Mouse (Mus musculus) gastrocnemius, postnatal 25 days (tissue): ENCODE measurements around the gene Spata5. TPM values are rescaled to one million over a fixed set of nuclear protein-coding genes. Genes with fewer than 3 reads are reported as not detected.

ENCODE experiments used
- DNase-seq: peaks from one replicate; pipeline ENCODE4 v3.0.0; 2022
- total RNA-seq, 2 experiments: library from RNA; stranded (reverse); gene quantifications; 1 replicate in 1 of 2; 2 replicates in 1 of 2; pipeline ENCODE4 v1.2.3; 2021

Gene Spata5
- total RNA-seq, 2 experiments from 2014 or later = 7.7 to 10.0 TPM

DNA sequence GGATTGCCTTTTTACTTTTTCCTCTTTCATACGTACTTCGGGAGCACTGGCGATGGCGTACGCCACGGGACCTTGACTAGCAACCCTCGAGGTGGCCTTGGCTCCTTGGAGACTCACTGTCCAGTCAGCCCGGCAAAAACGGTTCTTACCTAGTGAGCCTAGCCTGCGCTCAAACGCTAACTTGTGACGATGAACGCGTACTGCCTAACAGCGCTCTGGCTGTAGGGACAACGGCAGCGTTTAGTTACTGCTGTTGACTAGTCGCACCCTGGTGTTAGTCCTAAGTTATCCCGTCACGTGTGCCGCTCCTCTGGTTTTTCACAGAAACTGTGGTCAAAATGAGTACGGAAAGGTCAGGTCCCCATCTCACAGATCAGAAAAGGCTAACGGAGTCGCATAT, 945 bp downstream of the Spata5 start:
- DNase-seq = no peak

DNA sequence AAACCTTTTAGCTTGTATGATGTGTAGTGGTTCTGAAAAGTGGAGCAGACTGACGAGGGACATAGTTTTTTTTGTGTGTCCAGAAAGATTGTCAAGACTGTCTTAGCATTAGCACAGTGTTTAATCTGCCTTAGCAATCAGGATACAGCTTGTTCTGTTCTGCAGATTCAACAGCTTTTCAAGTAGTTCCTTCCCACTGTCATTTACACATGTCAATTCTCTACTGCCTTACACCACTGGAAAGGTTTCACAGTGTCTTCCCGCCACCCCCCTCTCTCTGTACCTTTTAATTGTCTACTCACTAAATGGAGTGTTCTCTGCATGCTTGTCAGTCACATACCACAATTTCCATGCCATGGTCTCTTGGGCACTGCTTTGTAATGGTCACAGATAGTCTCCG, 1.5 kb downstream of the Spata5 start:
- DNase-seq = no peak

DNA sequence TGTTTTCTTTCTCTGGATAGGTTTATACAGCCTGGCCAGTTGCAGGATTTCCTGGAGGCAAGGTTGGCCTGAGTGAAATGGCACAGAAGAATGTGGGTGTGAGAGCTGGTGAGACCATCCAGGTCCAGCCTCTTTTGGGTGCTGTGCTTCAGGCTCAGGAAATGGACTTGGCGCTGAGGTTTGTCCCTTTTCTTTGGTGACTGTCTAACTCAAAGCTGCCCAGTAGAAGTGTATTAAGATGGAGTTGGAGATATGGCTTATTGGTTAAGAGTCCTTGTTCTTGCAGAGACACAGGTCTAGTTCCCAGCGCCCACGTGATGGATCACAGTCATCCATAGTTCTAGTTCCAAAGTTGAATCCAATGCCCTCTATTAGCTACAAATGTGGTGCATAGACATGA, 6.4 kb downstream of the Spata5 start:
- DNase-seq = no peak

DNA sequence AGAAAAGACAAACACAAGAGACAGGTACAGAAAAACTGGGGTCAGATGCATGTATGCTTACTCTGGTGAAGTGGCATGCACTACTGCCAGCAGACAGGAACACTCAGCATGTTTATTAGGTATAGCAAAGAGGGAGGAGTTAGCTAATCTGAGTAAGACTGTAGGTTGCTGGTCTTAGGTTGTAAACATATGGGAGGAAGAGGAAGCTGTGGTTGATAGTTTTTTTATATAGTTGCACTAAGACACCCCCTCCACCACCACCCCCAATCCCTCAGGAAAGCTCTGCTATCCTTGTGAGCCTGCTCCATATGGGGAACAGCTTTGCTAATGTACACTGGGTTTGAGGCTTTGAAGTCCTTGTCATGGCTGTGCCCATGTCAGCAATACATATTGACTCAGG, 10.7 kb downstream of the Spata5 start:
- no peak for DNase-seq

DNA sequence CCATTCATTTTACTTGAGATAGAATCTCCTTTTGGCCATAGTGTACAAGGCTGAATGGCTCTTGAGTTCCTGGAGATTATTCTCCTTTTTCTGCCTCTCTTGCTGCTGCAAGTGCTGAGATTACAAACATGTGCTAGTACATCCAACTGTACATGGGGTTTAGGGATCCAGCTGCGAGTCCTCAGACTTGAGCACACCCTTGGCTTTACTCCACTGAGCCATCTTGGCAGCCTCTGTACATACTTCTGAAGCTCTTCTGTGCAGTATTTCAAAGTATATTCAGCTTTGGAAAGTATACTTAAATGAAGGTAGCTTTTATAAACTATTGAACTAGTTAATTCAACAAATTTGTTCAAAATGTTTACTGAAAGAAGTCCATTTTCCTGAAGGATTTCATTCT, 20.1 kb downstream of the Spata5 start:
- DNase-seq = no peak

DNA sequence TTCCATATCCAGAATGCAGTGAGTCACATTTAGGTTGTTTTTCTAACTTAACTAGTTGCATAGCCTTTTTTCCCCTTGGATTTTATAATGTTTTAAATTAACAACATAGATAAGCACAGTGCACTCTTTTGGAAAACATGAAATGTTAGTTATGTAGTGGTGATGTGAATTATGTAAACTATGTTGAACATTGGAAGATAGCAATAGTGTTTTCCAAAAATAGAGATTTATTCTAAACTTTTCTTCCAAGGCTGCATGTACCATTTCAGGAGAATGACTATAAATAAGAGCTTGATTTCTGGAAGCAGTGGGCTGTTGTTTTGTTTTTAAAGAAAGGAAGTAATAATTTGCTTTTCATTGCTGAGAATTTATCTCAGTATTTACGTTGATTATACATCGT, 23.7 kb downstream of the Spata5 start:
- no peak for DNase-seq

DNA sequence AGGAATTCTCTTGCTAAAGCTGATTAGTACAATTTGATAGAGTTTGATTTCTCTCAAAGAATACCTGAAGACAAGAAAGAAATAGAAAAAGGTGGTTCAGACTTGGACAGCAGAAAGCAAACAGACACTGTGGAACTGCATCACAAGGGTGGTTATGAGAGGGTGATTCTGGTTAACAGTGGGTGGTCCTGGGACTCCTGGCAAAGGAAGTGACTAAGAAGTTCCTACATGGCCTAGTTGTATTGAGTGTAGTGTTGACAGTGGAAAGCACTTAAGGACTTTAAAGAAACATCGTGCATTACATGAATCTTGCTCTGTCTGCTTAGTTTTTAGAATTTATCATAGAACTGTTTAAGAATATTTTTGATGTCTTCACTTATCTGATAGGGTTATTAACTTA, 36.3 kb downstream of the Spata5 start:
- no peak for DNase-seq

DNA sequence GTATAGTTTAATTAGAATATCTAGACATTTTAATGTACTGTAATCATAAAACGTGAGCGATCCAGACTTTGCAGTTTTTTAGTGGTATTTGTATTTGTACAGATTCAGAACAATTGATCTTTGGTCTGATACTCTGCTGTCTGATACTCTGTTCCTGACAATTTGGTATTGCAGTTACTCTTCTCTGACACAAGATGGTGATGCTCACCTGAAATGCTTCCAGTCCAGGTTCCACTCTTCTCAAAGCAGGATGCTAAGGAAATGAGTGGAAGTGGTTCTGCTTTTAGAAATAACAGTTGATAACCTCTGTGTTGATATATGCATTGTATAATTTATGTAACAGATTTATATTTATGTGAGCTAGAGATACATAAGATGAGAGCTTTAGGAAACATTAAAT, 48.5 kb downstream of the Spata5 start:
- no peak for DNase-seq

DNA sequence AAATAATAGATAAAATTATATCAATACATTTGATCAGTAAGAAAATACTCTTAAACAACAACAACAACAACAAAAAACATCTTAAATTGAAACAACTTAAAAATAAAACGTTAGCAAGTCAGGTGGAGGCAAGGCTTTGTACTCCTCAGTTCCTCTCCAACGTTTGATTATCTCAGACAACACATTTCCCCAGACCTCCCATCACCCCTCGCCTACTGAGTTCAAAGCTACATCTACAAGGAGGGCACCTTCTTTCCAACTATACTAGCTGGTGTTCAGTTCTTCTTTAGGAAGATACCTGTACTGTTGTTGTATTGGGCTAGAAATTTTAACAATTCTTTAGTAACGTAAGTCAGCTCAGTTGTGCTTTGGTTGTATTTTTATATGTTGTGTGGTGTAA, 49.7 kb downstream of the Spata5 start:
- DNase-seq = no peak

DNA sequence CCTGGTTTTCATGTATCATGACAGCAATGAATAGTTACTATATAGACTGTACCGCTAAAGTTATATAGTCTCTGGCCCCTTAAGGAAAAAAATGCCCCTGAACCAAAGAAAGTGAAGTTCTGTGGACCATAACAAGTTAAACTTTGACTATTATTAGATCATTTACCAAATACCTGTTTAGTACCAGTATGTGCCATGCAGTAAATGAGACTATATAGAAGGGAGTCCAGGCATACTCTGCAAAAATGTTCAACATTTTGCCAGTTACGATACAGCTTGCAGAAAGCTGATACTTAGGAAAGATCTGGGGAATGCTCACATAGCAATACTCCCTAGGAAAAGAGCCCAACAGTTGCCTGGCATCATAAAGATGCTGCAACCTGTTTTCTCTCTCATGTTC, 51.2 kb downstream of the Spata5 start:
- DNase-seq = no peak

DNA sequence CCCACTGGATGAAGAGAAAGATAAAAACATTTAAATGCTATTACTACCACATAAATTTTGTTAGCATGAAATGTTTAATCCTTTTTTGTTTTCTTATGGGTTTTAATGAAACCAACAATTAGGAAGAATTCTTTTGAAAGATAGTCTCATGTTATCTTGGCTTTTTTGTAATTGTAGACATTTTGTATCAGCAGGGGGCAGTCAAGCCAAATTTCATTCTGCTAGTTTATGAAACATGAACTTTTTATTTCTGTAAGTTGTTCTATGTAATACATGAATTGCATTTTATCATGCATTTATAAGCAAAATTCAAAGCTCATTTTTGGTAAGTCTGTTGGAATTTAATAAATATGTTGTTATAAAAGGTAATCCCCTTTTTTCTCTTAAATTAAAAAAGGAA, 52.8 kb downstream of the Spata5 start:
- no peak for DNase-seq

DNA sequence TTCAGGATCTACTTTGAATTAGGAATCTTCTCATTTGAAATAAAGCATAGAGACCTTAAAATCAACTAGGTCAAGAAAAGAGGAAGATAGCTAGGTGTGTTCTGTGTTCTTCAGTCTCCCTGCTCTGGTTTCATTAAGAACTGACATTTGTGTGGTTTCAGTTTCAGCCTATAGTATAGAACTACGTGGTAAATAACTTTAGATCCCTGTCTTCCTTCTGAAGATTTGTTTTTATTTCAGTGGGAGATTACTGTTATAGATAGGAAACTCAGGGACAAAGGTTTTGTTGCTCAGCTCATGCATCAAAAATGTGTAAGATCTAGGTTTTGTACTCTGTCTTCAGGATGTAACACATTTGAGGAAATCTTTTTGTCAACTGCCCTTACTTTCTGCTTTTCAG, 56.8 kb downstream of the Spata5 start:
- DNase-seq = no peak

DNA sequence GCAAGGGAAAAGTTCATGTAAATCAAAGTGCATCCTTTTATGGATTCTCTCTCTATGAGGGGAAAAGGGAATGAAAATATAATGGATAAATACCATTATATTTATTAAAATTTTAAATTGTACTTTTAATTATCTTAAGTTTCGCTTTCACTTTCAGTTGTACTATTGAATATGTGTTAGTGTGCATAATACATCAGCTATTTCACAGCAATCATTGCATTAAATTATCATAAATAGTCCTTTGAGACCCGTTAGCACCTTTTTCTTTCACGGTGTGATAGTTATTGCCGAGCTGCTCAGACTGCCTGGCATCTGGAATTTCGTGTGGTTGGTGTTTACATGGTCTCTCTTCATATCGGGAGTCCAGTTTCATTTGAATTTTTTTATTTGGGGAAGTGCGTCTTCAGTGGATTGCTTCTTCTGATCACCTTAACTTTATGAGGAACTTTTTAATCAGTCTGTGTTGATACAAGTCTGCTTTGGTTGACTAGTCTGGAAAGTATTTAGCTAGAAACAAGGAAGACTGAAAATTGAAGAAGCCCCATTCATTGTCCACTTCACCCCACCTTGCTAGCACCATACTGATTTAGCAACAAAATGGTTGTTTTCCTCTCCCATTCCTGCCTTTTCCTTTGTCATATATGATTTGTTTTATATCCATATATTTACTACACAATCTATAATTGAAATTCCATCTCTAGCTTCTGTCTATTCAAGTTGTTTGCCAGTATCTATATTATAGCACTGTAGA, 57.9 kb downstream of the Spata5 start:
- no peak for DNase-seq

DNA sequence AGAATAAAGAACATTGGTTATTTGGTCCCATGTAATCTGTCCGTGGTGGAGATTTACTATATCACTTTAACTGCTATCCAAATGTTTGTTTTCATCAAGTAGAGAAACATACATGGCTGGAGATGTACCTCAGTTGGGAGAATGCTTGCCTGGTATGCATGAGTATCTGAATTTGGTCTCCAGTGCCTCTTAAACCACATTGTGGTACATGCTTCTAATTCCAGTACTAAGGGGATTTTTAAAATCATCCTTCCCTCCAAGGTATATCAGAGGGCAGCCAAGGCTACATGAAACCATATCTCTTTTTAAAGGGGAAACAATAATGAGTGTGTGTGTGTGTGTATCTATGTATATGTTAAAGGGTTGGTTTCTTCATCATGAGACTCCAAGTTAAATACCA, 60.1 kb downstream of the Spata5 start:
- DNase-seq = no peak

DNA sequence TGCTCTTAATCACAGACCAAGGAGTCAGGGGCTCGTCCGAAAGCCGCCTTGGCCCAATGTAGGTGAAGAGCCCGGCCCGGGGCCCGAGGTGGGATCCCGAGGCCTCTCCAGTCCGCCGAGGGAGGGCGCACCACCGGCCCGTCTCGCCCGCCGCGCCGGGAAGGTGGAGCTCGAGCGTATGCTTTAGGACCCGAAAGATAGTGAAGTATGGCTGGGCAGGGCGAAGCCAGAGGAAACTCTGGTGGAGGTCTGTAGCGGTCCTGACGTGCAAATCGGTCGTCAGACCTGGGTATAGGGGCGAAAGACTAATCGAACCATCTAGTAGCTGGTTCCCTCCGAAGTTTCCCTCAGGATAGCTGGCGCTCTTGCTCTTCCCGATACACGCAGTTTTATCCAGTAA, 61.6 kb downstream of the Spata5 start:
- no peak for DNase-seq

DNA sequence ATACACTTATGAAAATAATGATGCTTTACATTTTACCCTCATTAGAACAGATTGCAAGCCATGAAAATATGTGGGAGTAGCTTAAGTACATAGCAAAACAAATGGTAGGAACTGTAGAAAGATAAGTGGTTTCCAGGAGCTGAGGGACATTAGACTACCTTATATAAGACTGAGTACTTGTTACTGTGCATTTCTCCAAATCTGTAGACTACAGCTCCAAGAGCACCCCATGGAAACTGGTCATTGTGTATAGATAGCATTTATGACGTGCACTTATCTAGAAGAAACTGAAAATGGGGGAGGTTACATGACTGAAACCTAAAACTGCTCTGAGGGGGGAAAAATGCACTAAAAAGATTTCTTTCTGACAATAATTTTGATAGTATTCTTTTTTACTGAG, 63.0 kb downstream of the Spata5 start:
- no peak for DNase-seq

DNA sequence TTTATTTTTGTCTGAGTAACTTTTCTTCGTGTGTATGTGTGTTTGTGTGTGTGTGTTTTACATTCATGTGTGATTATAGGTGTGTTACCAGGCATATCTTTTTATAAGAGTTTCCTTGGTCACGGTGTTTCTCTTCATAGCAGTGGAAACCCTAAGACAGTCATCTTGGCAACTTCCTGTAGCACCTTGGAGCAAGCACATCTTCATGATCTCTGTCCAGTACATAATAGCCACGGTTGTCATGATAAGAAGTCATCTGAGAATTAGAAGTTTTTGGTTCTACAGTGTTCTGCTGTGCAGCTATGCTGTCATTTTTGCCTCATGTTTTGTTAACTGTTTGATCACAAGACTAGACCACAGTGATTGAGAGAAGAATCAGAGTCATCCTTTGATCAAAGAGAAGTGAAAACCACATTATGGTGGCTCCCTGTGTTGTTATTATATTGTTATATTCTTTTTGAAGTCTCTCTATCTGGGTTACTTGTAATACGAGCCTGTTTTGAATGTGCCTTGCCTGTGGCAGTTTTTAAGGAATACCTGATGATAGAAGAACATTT, 64.1 kb downstream of the Spata5 start:
- no peak for DNase-seq

DNA sequence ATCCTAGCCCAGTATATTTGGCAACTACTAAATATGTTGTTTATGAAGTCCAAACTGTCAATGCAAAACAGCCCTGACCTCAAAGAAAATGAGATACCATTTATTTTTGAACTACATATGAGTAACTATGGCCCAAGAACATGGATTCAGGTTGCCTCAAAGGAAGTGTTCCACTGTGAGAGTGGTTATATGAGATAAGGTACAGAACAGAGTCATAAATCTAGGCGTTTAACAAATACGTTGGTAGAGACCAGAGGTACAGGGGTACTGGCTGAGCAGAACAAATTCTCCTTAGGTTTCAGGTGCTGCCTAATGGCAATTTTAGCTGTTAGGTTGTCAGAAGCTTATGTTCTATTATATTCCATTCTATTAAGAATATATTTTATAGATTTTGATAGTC, 67.9 kb downstream of the Spata5 start:
- no peak for DNase-seq

DNA sequence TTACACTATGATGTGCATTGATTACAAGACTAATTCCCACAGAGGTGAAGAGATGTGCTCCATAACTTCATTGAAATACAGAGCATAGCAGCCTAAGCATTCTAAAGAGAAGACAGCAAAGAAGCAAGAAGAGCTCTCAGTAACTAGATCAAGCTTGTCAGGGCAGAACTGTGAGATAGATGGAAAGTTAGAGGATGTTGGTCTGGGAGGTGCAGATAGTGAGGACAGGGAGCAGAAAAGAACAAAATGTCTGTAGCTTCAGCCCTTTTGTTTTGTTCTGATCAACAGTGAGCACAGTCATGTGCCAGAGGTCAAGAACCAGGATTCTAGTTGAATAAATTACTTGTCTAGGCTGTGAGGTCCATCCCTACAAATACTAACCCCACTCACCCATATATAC, 68.5 kb downstream of the Spata5 start:
- no peak for DNase-seq

DNA sequence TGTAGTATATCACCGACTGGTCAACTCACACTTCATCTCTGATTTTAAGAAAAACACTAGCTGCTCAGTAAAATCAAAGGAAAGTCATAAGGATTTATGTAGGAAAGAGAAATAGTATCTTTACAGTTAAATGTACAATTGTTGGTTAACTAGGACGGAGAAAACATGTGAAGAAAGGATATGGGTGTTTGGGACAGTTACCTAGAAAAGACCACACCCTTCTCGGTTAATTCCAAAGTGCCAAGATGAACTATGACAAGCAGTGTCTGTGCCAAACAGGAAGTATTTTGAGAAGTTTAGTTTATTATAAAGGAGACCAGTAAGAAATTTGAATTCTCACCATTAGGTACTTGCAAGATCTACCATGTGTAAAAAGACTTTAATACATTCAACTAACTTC, 70.3 kb downstream of the Spata5 start:
- no peak for DNase-seq

DNA sequence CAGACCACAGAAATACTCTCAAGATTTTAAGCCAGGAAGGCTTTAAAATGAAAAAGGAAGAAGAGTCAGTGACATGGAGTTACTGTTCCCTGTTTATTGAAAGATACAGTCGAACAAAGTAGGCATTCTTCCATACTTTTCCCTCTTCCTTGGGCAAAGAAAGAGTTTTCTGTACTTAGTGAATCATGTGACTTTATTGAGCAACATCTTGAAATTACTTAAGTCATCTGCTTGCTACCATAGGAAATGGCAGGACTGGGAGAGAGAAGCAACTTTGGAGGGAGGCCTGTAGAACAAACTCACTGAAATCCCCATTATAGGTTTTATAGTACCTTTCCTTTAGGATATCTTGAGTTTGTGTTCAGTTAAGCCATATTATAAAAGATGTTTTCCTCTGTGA, 81.2 kb downstream of the Spata5 start:
- DNase-seq = no peak

DNA sequence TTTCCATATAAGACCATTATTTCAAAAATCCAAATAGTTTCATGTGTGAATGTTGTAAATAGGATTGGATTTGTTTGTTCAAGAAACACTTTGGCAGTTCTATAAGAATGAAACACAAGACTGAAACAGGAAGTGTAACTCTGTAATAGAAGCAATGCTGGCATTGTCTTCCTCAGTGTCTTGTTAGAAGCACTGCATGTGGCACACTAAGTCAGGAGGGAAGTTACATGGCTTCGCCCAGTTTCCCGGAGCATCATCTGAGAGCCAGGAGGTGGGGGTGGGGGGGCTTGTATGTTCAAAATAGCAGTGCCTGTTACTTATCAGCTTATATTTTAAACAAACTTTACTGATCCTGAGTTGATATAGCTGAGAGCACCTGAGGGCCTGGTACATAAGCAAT, 82.9 kb downstream of the Spata5 start:
- DNase-seq = no peak

DNA sequence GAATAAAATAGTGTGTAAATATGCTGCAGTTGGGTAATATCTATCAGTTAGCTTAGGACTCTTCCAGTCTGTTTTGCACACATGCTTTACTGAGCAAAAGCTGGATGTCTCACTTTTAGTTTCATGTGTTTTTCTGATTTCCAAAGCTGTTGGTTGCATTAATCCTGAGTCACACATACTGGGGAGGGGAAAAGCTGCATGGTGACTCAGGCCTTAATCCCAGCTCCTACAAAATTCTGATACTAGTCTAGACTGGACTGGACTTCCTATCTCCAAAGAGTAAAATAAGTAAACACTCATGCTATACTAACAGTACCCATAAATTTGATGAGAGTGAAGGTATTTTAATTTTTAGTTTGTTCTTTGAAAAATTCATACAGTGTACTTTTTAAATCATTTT, 84.2 kb downstream of the Spata5 start:
- DNase-seq = no peak
